Comparison of ENCODE assay signal across 8 mouse cellular contexts in the genomic region with DNA sequence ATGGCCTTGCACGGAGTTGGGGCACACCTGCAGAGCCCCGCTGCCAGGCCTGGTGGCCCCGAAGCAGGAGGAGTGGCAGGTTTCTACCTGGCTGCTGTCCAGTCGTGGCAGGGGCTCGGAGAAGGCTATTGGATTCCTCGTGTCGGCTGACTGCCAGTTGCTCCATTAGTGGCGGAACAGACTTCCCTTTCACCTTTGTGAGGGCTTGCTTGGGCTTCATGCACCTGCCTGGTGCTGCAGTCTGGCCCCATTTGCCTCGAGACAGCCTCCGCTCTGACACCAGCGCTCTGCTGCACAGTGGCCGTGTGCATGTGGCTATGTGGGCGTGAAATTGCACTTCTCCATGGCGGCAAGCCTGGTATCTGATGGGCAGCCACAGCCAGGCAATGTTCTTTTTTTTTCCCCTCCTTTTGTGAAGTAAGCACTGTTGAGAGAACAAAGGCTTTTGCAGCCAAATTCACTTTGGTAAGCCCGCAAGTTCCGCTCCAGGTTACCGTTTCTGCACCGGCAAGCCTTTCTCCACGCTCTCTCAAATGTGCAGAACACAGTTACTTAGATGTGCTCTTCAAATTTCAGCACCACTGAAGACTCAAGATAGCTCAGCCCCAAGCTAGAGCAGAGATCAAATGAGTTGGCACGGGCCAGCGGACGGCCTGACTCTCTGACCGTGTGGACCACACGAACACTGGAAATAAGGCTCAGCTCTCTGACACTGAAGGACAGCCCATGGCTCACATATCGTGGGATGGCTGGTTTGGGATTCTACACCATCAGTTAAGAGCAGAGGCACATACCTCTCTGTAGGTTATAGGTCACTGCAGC.
DNase-seq lines count a peak whose midpoint lies in the region; ATAC-seq and TF ChIP-seq lines count a peak whose summit lies in the region.

No protein-coding gene starts in this region.

- no peak overlapping the region for H3K4me2 ChIP-seq in kidney, embryonic 14.5 days (replicated peaks; ENCODE audit: low read depth, low read length)

- no peaks in the 10 kb centered on the region for H3K36me3 ChIP-seq in kidney, embryonic 14.5 days (ENCODE audit: control insufficient read depth, insufficient read depth, low read length)

- H3K27me3 ChIP-seq in kidney, embryonic 14.5 days (ENCODE audit: control insufficient read depth, insufficient read depth, low read length) = no peaks in the 10 kb centered on the region

- WGBS in kidney, embryonic 14.5 days = 54% methylated on average over 25 of the region's 25 CpGs
- WGBS in lung, adult 2 months = 72% methylated on average over 25 of the region's 25 CpGs

- TF ChIP-seq POLR2A in lung, adult 2 months (IDR thresholded peaks at IDR 0.05; ENCODE audit: borderline replicate concordance, extremely low read depth, low read depth, low read length) = no peak

- no peaks in the 10 kb centered on the region for H3K9me3 ChIP-seq in kidney, embryonic 14.5 days (ENCODE audit: control insufficient read depth, low read length)

- TF ChIP-seq CTCF in lung, adult 2 months (IDR thresholded peaks at IDR 0.05; ENCODE audit: insufficient read depth, low read length) = no peak

- no peak overlapping the region for H3K4me3 ChIP-seq in kidney, embryonic 14.5 days (ENCODE audit: low read length)
- H3K4me3 ChIP-seq in lung, adult 2 months (replicated peaks; ENCODE audit: extremely low read depth, low read depth, low read length) = no peak overlapping the region

- no peak overlapping the region for H3K27ac ChIP-seq in kidney, embryonic 14.5 days (ENCODE audit: low read depth, low read length)

- H3K9ac ChIP-seq in kidney, embryonic 14.5 days (ENCODE audit: low read depth, low read length) = no peak overlapping the region

- H3K4me1 ChIP-seq in kidney, embryonic 14.5 days (ENCODE audit: control insufficient read depth, insufficient read depth, low read length) = peaks cover 4% of the 10 kb centered on the region; the same call in 1 of the 2 replicates
- no peaks in the 10 kb centered on the region for H3K4me1 ChIP-seq in lung, adult 2 months (ENCODE audit: control insufficient read depth, insufficient read depth, low read length)

- DNase-seq in cerebellum, postnatal 14 days = peak; percentile 84 to 85
- peak; percentile 9 for DNase-seq in lung, adult 2 months
- peak; percentile 42 to 47 for DNase-seq in right cerebral cortex, postnatal 10 days (ENCODE audit: low spot score in 2 of 2)
- DNase-seq in adrenal gland, postnatal 4 days (ENCODE audit: low spot score in 2 of 2) = no peak
- no peak for DNase-seq in urinary bladder, postnatal 4 days (ENCODE audit: low spot score in 2 of 2)
- no peak for DNase-seq in embryo, embryonic 11 days

- peak; percentile 47 for ATAC-seq in cerebellum, adult (ENCODE audit: insufficient number of reproducible peaks, low FRiP score, low TSS enrichment)
- ATAC-seq in kidney, embryonic 14.5 days (ENCODE audit: low FRiP score, low TSS enrichment) = peak; percentile 73

Comparison
In these comparisons a context has a peak if more than half of its experiments do, and no peak if none do; other contexts are left out.
1. DNase-seq: peak in cerebellum, postnatal 14 days (2 of 2), lung, adult 2 months (single experiment) and right cerebral cortex, postnatal 10 days (2 of 2); none in adrenal gland, postnatal 4 days (0 of 2), urinary bladder, postnatal 4 days (0 of 2) and embryo, embryonic 11 days (single experiment).